Comparison of ENCODE assay signal across 8 mouse cellular contexts in genomic region chr3:131564430-131565256, GRCm38 (mm10). TPM values are rescaled to one million over a fixed set of nuclear protein-coding genes. Genes with fewer than 3 reads are reported as not detected.
DNase-seq lines count a peak whose midpoint lies in the region; ATAC-seq lines count a peak whose summit lies in the region.

Papss1 (plus strand) TSS chr3:131564768.

- no peaks in the 10 kb centered on the region for H3K27me3 ChIP-seq in lung, embryonic 16.5 days (ENCODE audit: control insufficient read depth, insufficient read depth, low read depth, low read length)

- H3K4me1 ChIP-seq in lung, embryonic 16.5 days (replicated peaks; ENCODE audit: control insufficient read depth, insufficient read depth, low read length) = peaks cover 16% of the 10 kb centered on the region

- peak within 1 kb of the TSS; percentile 76 for H3K4me2 ChIP-seq in lung, embryonic 16.5 days (ENCODE audit: low read depth, low read length)

- H3K36me3 ChIP-seq in lung, embryonic 16.5 days (ENCODE audit: control insufficient read depth, insufficient read depth, low read length) = no peaks in the 10 kb centered on the region

- no peaks in the 10 kb centered on the region for H3K9me3 ChIP-seq in lung, embryonic 16.5 days (ENCODE audit: control insufficient read depth, low read length)

- peak; percentile 98 to 99 for ATAC-seq in hematopoietic stem cell, adult 5-6 weeks (replicated peaks in 1 of 2; ENCODE audit: insufficient read depth in 1 of 2, low FRiP score in 2 of 2, low TSS enrichment in 1 of 2, low read depth in 1 of 2, poor library complexity in 2 of 2, severe bottlenecking in 2 of 2)
- peak; percentile 98 for ATAC-seq in lung, embryonic 16.5 days (ENCODE audit: low read depth)

- WGBS in lung, embryonic 16.5 days = under 1% methylated on average over 73 of the region's 73 CpGs

- peak within 1 kb of the TSS; percentile 93 for H3K4me3 ChIP-seq in lung, embryonic 16.5 days (ENCODE audit: low read length)

- peak; percentile 99 for DNase-seq in MEL-GATA-1-ER (ENCODE audit: extremely low read depth, low read depth)
- DNase-seq in cerebellum, adult 8-10 months = peak; percentile 100
- peak; percentile 100 for DNase-seq in forelimb bud, embryonic 11.5 days (ENCODE audit: low read depth, low spot score)
- DNase-seq in layer of hippocampus, adult 9-10 months (ENCODE audit: low spot score) = peak; percentile 99
- peak; percentile 94 for DNase-seq in ovary, postnatal 10 days (ENCODE audit: low spot score)
- peak; percentile 100 for DNase-seq in thymus, postnatal 10 days (ENCODE audit: low spot score in 2 of 2)

- H3K27ac ChIP-seq in lung, embryonic 16.5 days (ENCODE audit: low read length) = peak within 1 kb of the TSS; percentile 96

- H3K9ac ChIP-seq in lung, embryonic 16.5 days (ENCODE audit: low read length) = peak within 1 kb of the TSS; percentile 96

RNA-seq across cellular contexts. Expression of gene Papss1, which starts in this region (rescaled TPM):
- 37.1 and 37.3 TPM in 2 replicates for total RNA-seq in hematopoietic stem cell, adult 5-6 weeks (2017)
- polyA plus RNA-seq in lung, embryonic 16.5 days (2015; fragmentation: Nextera tagmentation; extraction: Ambion mirVana) = 93.5 and 97.3 TPM in 2 replicates

Comparison
In these comparisons a context has a peak if more than half of its experiments do, and no peak if none do; other contexts are left out.
1. Peak in every context shown above with its lines: DNase-seq, ATAC-seq, H3K4me3 ChIP-seq and H3K27ac ChIP-seq.